Mouse (Mus musculus): ENCODE data around the gene Tex30.

- TF ChIP-seq CTCF (IDR thresholded peaks at IDR 0.05; ENCODE audit: low read depth, low read length) (no peak), POLR2A (IDR thresholded peaks at IDR 0.05; ENCODE audit: extremely low read depth, insufficient read depth, low read length) (no peak)
Observed at GRCm38 (mm10) chr1:44061836-44062235, 40.4 kb downstream of the Tex30 start, which contains the start of gene Gm8251.
